Mouse (Mus musculus) ES-E14 (cell line): ENCODE data around the gene Gm9508. TPM values are rescaled to one million over a fixed set of nuclear protein-coding genes. Genes with fewer than 3 reads are reported as not detected.
"Not testable (repeated sequence)": the region's sequence is repeated elsewhere in the genome, so short reads cannot be mapped to it uniquely, and the experiment has no call there.

Experiments used
- DNase-seq: peaks from one replicate; pipeline ENCODE4 v3.0.0-alpha.2; 2013; ENCODE audit warnings: low read depth, low spot score
- H3K27ac ChIP-seq: 2 replicates; pipeline ENCODE4 v1.5.1; 2012; ENCODE audit warnings: low read depth, mild to moderate bottlenecking, low read length, moderate library complexity, mixed read lengths; ENCODE audit not compliant: poor library complexity, insufficient read depth, severe bottlenecking
- H3K36me3 ChIP-seq: 2 replicates; pipeline ENCODE4 v1.6.1; 2012; ENCODE audit warnings: mild to moderate bottlenecking, low read length, moderate library complexity, mixed read lengths; ENCODE audit not compliant: control insufficient read depth, poor library complexity, insufficient read depth, severe bottlenecking
- H3K4me1 ChIP-seq, 2 experiments: fragments of 150-350 bp in 1 of 2; sonication (generic) in 1 of 2; 2 replicates each; pipeline ENCODE4 v1.6.1; 2012; ENCODE audit warnings: low read length in 2 of 2, mild to moderate bottlenecking in 1 of 2, mixed read lengths in 1 of 2; ENCODE audit not compliant: control insufficient read depth in 2 of 2, insufficient read depth in 2 of 2, poor library complexity in 1 of 2
- H3K4me3 ChIP-seq, 2 experiments: fragments of 150-350 bp in 1 of 2; sonication (generic) in 1 of 2; 2 replicates each; pipeline ENCODE4 v1.5.1; 2012; ENCODE audit warnings: low read length in 2 of 2, low read depth in 1 of 2, mild to moderate bottlenecking in 1 of 2, mixed read lengths in 1 of 2; ENCODE audit not compliant: insufficient read depth in 1 of 2, poor library complexity in 1 of 2, severe bottlenecking in 1 of 2
- H3K9ac ChIP-seq: 2 replicates; pipeline ENCODE4 v1.6.1; 2012; ENCODE audit warnings: low read depth, mild to moderate bottlenecking, low read length, mixed read lengths; ENCODE audit not compliant: poor library complexity, insufficient read depth, severe bottlenecking
- H3K9me3 ChIP-seq: fragments of 150-350 bp; sonication (generic); 2 replicates; pipeline ENCODE4 v1.6.1; 2012; ENCODE audit warnings: low read depth, mild to moderate bottlenecking, low read length; ENCODE audit not compliant: control insufficient read depth, insufficient read depth
- CHD2 ChIP-seq: IDR thresholded peaks from 2 replicates; pipeline ENCODE4 v1.6.1; 2014; ENCODE audit warnings: mild to moderate bottlenecking, low read depth, low read length, inconsistent platforms
- HCFC1 ChIP-seq: IDR thresholded peaks from 2 replicates; pipeline ENCODE4 v1.6.1; 2012; ENCODE audit warnings: low read length, inconsistent platforms, borderline replicate concordance; ENCODE audit not compliant: insufficient read depth
- MAFK ChIP-seq: IDR thresholded peaks from 2 replicates; pipeline ENCODE4 v1.6.1; 2014; ENCODE audit warnings: mild to moderate bottlenecking, low read depth, low read length, inconsistent platforms; ENCODE audit not compliant: insufficient read depth
- ZC3H11A ChIP-seq: IDR thresholded peaks from 2 replicates; pipeline ENCODE4 v1.6.1; 2012; ENCODE audit warnings: low read depth, mild to moderate bottlenecking, inconsistent platforms, low read length, borderline replicate concordance
- ZNF384 ChIP-seq: IDR thresholded peaks from 2 replicates; pipeline ENCODE4 v1.6.1; 2012; ENCODE audit warnings: low read depth, low read length, inconsistent platforms
- in situ Hi-C, 2 experiments: fragments of 600-800 bp; cut with MboI; formaldehyde crosslinking; loops; one replicate each; pipeline ENCODE4 v1.15.1; 2025; ENCODE audit warnings: low sequenced_read_pairs in 2 of 2, inconsistent platforms in 1 of 2; ENCODE audit not compliant: unreplicated experiment in 2 of 2
- total RNA-seq: library from RNA; depleted of rRNA; stranded (reverse); fragments of 300-350 nt; gene quantifications from 2 replicates; pipeline ENCODE4 v1.2.3, GENCODE M21; 2012

The Gm9508 gene
- total RNA-seq, 1 experiment: not detected

GRCm38 (mm10) chr10:77713734-77714133, 16.7 kb upstream of the Gm9508 start:
- H3K9me3 ChIP-seq: no peaks in the 10 kb centered on the region
- no peaks in the 10 kb centered on the region for H3K4me1 ChIP-seq
- H3K36me3 ChIP-seq: no peaks in the 10 kb centered on the region
- DNase-seq: no peak
- H3K27ac ChIP-seq: no peak overlapping the region
- in situ Hi-C loops: no loop called here
- H3K9ac ChIP-seq: no peak overlapping the region
- no peak overlapping the region for H3K4me3 ChIP-seq
- no peak for TF ChIP-seq ZC3H11A
- TF ChIP-seq ZNF384: no peak
- TF ChIP-seq CHD2: no peak
- no peak for TF ChIP-seq HCFC1
- no peak for TF ChIP-seq MAFK

GRCm38 (mm10) chr10:77711157-77711556, 14.1 kb upstream of the Gm9508 start, which contains the start of gene Gm10024:
Gene Gm10024 (plus strand): TSS chr10:77711457.
- H3K27ac ChIP-seq, H3K36me3 ChIP-seq, H3K4me3 ChIP-seq, H3K9ac ChIP-seq, H3K4me1 ChIP-seq, DNase-seq, H3K9me3 ChIP-seq, in situ Hi-C loops: not testable (repeated sequence)

GRCm38 (mm10) chr10:77709831-77710230, 12.8 kb upstream of the Gm9508 start:
- in situ Hi-C loops: no loop called here
- H3K27ac ChIP-seq: no peak overlapping the region
- no peaks in the 10 kb centered on the region for H3K36me3 ChIP-seq
- TF ChIP-seq MAFK (no peak), CHD2 (no peak), HCFC1 (no peak), ZC3H11A (no peak), ZNF384 (no peak)
- H3K4me1 ChIP-seq: no peaks in the 10 kb centered on the region
- H3K4me3 ChIP-seq: no peak overlapping the region
- H3K9ac ChIP-seq: no peak overlapping the region
- no peak for DNase-seq
- no peaks in the 10 kb centered on the region for H3K9me3 ChIP-seq

GRCm38 (mm10) chr10:77706326-77706725, 9.3 kb upstream of the Gm9508 start, which contains the start of gene Gm10272:
Gene Gm10272 (plus strand): TSS chr10:77706626.
- H3K4me3 ChIP-seq: no peak within 1 kb of the TSS
- DNase-seq: no peak
- no peaks in the 10 kb centered on the region for H3K36me3 ChIP-seq
- H3K27ac ChIP-seq: no peak within 1 kb of the TSS
- H3K9ac ChIP-seq: no peak within 1 kb of the TSS
- in situ Hi-C loops: no loop called here
- H3K9me3 ChIP-seq: no peaks in the 10 kb centered on the region
- no peak for TF ChIP-seq ZNF384
- TF ChIP-seq HCFC1: no peak
- TF ChIP-seq MAFK: no peak
- no peak for TF ChIP-seq ZC3H11A
- no peak for TF ChIP-seq CHD2
- no peaks in the 10 kb centered on the region for H3K4me1 ChIP-seq

GRCm38 (mm10) chr10:77690356-77690807, 6.7 kb downstream of the Gm9508 start, which contains the start of gene Gm19402:
Gene Gm19402 (minus strand): TSS chr10:77690757.
- in situ Hi-C loops, DNase-seq: not testable (repeated sequence)

More at GRCm38 (mm10) chr10:77690356-77690807, 6.7 kb downstream of the Gm9508 start, which contains the start of gene Gm19402:
- not testable (repeated sequence) for H3K36me3 ChIP-seq, H3K9me3 ChIP-seq, H3K4me3 ChIP-seq, H3K9ac ChIP-seq, H3K27ac ChIP-seq, H3K4me1 ChIP-seq
